Mouse (Mus musculus): ENCODE data around the gene Aldh16a1. TPM values are rescaled to one million over a fixed set of nuclear protein-coding genes. Genes with fewer than 3 reads are reported as not detected.

Aldh16a1 gene
- 60.3 TPM for total RNA-seq (2023)

DNA sequence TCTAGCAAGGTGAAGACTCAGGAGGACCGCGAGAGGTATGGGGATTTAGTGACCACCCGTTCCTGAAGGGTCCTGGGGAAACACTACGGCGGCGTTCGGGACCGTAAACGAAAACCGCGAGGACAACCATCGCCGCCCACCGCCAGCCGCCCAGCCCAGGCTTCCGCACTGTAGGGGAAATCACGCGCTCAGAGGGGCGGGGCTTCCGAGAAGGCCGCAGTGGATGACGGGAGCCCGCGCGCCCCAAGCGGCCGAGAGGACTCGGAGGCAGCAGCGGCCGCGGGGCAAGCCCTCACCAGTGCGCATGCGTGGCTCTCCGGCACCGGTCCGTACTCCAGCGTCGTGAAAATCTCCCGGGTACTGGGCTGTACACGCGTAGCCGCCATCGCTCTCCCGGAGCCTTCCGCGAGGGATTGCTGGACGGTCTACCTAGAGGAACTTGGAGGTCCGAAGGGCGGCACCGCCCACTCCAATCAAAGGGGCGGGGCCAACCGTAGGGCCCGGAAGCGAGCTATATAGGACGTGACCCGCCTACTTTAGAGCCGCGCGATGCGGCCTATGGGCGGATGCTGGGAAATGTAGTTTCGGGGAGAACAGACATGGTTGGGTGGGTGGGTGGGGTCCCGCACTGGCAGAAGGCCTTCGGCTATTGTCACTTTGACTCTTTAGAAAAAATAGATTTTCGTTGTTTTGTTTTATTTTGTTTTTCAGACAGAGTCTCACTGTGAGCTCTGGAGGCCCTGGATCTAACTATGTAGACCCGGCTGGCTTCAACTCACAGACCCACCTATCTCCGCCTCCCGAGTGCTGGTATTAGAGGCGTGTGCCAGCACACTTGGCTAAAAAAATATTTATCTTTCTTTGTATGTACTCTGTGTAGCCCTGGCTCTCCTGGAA is at the start of gene Aldh16a1, which contains the start of gene Pih1d1:
TSS of gene Aldh16a1 (minus strand) at position 489 of the 897 bp plus-strand sequence.
TSS of gene Pih1d1 (plus strand) at position 208 of the 897 bp plus-strand sequence.

DNA sequence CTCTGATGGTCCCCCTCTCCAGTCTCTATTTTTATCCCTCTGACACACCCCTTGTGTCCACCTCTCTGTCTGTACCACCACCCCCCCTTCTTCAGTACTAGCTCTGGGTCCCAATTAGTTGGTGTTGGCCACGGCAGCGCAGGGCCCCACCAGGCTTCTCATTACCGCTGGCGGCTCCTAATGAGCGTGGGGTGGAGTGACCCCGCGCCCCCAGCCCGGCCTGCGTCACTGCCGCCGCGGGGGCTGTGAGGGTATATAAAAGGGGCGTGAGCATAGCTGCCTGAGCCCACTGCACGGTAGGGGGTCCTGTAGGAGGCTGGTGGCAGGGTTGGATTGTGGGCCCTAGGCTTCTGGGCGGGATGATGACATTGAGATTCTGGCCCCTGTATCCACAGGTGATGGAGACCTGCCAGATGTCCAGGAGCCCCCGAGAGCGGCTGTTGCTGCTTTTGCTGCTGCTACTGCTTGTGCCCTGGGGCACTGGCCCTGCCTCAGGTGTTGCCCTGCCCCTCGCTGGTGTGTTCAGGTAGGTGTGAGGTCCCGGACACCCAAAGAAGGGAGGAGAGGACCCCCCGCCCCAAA is 26.6 kb upstream of the Aldh16a1 start, which contains the start of gene Pth2:
TSS of gene Pth2 (plus strand) at position 100 of the 582 bp plus-strand sequence.

DNA sequence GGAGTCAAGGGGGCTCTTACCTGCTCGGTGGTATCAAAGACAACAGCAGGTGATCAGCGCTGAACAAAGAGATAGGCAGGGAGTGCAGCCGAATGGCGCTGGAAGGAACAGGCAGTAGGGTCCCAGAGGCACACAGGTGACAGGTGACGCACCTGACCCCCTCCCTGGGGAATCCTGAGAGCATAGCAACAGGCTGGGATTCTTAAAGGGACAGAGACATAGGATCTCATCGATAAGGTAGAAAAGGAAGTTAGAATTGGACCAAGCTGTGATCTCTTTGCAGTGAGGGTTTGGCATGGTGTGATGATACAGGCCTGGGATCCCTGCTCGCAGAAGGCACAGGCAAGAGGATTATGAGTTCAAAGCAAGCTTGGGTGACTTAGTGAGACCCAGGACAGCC is 25.1 kb upstream of the Aldh16a1 start, which contains the start of gene Gfy:
TSS of gene Gfy (minus strand) at position 101 of the 400 bp plus-strand sequence.

DNA sequence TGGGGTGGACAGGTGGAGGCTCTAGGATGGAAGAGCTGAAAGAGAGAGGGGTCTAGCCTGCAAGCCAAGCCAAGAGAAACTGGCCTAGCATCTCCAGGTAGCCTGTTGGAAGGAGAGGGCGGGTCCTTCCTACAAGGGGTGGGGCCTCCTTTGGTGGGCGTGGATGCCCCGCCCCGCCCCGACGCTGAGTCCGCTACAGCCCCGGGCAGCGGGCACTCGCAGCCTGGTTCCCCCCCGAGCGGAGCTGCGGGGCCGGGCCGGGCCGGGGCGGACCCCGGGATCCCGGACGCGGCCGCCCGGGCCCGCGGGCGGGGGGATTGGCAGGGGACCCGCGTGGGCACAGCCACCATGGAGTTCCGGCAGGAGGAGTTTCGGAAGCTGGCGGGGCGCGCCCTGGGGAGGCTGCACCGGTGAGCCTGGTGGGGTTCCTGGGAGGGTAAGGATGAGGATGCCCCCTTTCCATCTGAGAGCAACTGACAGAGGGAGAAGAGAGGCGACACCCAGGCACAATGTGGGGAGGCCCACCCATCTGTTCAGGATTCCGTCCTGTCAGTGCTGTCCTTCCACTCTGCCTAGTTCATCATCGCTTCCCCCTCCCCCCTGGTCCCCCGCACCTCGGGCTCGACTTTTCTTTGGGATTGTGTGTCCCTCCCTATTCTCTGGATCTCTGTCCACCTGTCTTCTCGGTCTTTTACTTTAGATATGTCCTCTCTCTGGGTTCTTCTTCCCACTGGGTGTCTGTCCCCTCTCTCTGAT is 9.5 kb upstream of the Aldh16a1 start, which contains the start of gene Slc17a7:
TSS of gene Slc17a7 (plus strand) at position 215 of the 756 bp plus-strand sequence.

DNA sequence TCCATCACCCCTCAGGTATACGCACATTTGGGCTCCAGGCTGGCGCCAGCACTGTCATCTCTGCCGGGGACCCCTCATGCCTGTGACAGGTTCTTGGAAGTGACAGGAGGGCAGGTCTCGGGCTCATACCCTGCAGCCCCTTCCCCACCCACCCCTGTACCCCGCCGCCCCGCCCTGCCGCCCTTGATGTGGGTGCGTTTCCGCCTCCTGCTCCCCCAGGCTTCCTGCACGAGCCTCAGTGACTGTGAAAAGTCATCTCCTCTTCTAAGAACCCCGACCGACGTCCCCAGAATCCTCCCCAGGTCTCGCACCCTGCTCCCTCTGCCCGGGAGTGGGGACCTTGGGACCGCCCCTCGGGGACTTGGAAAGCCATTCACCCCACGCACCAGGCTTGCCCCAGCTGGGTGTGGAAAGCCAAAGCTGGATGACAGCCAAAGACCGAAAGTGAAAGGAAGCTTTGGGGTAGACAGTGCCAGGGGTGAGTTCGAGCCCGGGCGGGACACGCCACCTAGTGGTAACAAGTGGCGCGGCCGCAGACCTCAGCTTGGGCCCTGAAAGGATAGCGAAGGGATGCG is 18.3 kb downstream of the Aldh16a1 start, which contains the start of the genes Gm45713 and Flt3l:
TSS of gene Gm45713 (minus strand) at position 239 of the 575 bp plus-strand sequence.
TSS of gene Flt3l (minus strand) at position 440 of the 575 bp plus-strand sequence.

DNA sequence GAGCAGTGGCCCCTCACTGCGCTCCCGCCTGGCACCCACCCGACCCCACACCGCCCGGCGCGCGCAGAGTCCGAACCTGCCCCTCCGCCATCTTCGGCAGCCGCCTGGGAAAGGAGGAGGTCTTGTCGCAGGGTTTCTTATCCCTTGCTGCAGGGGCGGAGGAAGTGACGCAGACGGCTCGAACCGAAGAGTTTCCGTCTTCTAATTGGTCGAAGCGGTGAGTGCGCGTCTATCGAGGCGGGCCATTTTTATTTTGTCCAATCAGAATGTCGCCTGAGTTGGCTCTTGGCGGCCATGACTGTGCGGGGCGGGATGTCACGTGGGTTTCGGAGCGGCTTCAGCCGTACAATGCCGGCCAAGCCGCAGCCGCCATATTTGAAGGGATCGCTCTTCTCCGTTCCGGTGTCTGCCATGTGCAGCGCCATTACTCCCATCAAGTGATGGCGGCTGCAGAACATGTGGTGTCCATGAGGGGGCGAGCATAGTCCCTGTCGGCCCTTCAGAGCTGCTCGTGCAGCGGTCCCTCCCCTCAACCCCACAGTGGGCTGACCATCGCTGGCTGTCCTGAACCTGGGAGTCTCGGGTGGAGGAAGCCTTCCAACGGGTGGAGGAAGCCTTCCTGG is 25.6 kb downstream of the Aldh16a1 start, which contains the start of gene Rpl13a:
TSS of gene Rpl13a (minus strand) at position 138 of the 623 bp plus-strand sequence.

DNA sequence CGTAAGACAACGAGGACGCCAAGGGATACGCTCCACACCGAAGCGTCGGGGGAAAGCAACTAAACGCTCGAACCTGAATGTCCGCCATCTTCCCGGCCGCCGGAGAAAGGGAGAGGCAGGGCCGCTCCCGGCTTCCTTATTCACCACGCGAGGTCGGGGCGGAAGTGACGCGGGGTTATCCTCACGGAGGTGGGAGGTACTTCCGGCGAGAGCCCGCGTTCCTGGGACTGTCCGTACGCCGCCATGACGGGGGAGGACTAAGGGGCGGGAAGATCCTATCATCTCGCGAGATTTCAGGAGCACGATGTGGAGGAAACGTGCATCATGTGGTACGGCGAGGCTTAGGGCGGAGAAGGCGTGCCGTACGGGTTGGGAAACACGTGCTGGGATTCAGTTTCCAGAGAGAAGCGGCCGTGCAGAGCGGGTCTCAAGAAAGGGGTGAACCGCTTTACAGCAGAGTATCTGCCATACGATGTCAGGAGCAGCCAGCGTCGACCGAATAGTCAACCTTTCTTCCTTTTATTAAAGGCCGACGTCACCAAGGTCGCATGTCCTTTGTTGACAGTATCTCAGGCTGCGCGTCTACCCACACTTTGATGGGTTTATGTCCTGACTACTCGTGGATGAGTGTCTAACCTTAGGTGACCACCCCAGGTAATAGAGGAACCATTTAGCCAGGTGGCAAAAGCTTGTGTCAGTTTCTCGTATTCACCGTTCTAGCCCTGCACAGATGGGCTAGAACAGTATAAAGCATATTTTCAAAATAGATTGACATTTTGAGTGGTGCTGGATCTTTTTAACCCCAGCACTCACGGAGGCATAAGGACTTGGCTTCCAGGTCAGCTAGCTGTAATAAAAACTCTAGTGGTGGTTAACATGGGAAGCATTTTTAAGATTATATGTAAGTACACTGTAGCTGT is 29.9 kb downstream of the Aldh16a1 start, which contains the start of gene Rps11:
TSS of gene Rps11 (minus strand) at position 216 of the 920 bp plus-strand sequence.

DNA sequence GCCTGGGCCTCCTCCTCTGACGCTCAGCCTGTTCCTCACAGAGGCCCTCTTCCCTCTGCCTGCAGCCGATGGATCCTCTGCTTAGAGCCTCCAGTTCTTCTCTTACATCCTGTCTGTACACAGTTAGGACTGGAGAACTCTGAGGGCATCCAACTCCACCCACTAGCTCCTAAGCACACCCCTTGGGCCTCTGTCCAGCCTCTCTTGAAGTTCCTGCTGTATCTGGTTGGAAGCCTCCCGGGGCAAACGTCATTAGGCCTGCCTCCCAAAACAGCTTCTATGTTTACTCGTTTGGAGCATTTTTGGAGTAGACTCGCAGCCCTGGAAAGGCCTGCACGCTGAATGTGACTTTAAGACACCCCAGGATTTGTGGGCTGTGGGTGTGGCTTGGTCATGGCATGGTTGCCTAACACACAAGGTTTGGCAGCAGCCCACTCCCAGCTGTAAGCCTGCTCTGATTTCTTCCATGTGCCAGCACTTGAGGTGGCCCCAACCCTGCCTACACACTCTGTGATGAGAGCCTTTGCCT is 50.7 kb downstream of the Aldh16a1 start, which contains the start of gene Fcgrt:
TSS of gene Fcgrt (minus strand) at position 200 of the 529 bp plus-strand sequence.

DNA sequence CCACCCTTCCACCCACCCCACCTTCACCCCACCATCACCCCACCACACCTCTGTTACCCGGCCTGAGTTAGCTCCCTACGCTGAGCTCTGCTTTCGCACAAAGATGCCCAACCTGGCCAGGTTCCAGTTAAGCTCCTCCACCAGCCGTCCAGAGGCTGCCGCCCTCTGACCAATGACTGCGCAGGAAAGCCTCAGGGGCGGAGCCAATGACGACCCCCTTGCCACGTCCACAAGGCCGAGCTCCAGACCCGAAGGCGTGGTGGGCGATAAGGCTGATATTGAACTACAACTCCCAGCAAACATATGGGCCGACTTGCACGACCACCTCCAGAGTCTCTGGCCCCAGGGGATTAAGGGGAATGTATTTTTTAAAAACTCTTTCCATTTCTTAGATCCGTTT is 62.3 kb downstream of the Aldh16a1 start, which contains the start of gene Rcn3:
TSS of gene Rcn3 (minus strand) at position 174 of the 400 bp plus-strand sequence.

Other genes with a start within 250 kb of the Aldh16a1 start
- gene Ap2a1, start 225.1 kb downstream of the Aldh16a1 start, total RNA-seq (2023): 88.4 TPM
- gene Tsks, start 211.4 kb downstream of the Aldh16a1 start, total RNA-seq (2023): not detected
- gene Cpt1c, start 179.7 kb downstream of the Aldh16a1 start, total RNA-seq (2023): not detected
- 147 TPM for gene Prmt1, start 168.0 kb downstream of the Aldh16a1 start, total RNA-seq (2023)
- gene Irf3, start 156.9 kb downstream of the Aldh16a1 start, total RNA-seq (2023): 127 TPM
- 20.4 TPM for gene Bcl2l12, start 155.9 kb downstream of the Aldh16a1 start, total RNA-seq (2023)
- gene Scaf1, start 138.2 kb downstream of the Aldh16a1 start, total RNA-seq (2023): 77.3 TPM
- gene Rras, start 136.6 kb downstream of the Aldh16a1 start, total RNA-seq (2023): 11.4 TPM
- gene Prr12, start 101.7 kb downstream of the Aldh16a1 start, total RNA-seq (2023): 65.4 TPM
- 59.3 TPM for gene Nosip, start 92.2 kb downstream of the Aldh16a1 start, total RNA-seq (2023)
- gene Prrg2, start 91.9 kb downstream of the Aldh16a1 start, total RNA-seq (2023): 1.7 TPM
- gene Rcn3, start 62.4 kb downstream of the Aldh16a1 start, total RNA-seq (2023): 28.4 TPM
- gene Fcgrt, start 50.7 kb downstream of the Aldh16a1 start, total RNA-seq (2023): 49.4 TPM
- 3,136 TPM for gene Rps11, start 30.1 kb downstream of the Aldh16a1 start, total RNA-seq (2023)
- 5,943 TPM for gene Rpl13a, start 25.8 kb downstream of the Aldh16a1 start, total RNA-seq (2023)
- 1.6 TPM for gene Gm45713, start 18.4 kb downstream of the Aldh16a1 start, total RNA-seq (2023)
- 167 TPM for gene Flt3l, start 18.2 kb downstream of the Aldh16a1 start, total RNA-seq (2023)
- gene Pih1d1, start 281 bp downstream of the Aldh16a1 start, total RNA-seq (2023): 32.4 TPM
- gene Slc17a7, start 9.4 kb upstream of the Aldh16a1 start, total RNA-seq (2023): not detected
- gene Gfy, start 25.0 kb upstream of the Aldh16a1 start, total RNA-seq (2023): not detected
- gene Pth2, start 26.4 kb upstream of the Aldh16a1 start, total RNA-seq (2023): not detected
- gene Ccdc155, start 50.3 kb upstream of the Aldh16a1 start, total RNA-seq (2023): 0.83 TPM
- gene Dkkl1, start 57.6 kb upstream of the Aldh16a1 start, total RNA-seq (2023): not detected
- gene Tead2, start 61.2 kb upstream of the Aldh16a1 start, total RNA-seq (2023): not detected
- gene Cd37, start 84.5 kb upstream of the Aldh16a1 start, total RNA-seq (2023): 321 TPM
- not detected for gene Slc6a16, start 86.5 kb upstream of the Aldh16a1 start, total RNA-seq (2023)
- not detected for gene Slc6a21, start 122.9 kb upstream of the Aldh16a1 start, total RNA-seq (2023)
- 7.7 TPM for gene Trpm4, start 179.2 kb upstream of the Aldh16a1 start, total RNA-seq (2023)
- not detected for gene Hrc, start 180.7 kb upstream of the Aldh16a1 start, total RNA-seq (2023)
- gene Ppfia3, start 212.4 kb upstream of the Aldh16a1 start, total RNA-seq (2023): 0.21 TPM
- gene Lin7b, start 216.0 kb upstream of the Aldh16a1 start, total RNA-seq (2023): 1.3 TPM
- 624 TPM for gene Snrnp70, start 241.2 kb upstream of the Aldh16a1 start, total RNA-seq (2023)